Mouse (Mus musculus) bone marrow macrophage, adult 2 months (primary cell): Measurements from ENCODE around the gene Clec4g. TPM values are rescaled to one million over a fixed set of nuclear protein-coding genes. Genes with fewer than 3 reads are reported as not detected.
"Not testable (repeated sequence)": the region's sequence is repeated elsewhere in the genome, so short reads cannot be mapped to it uniquely, and the experiment has no call there.

Experiments
- H3K27ac ChIP-seq: 2 replicates; pipeline ENCODE4 v1.5.1; 2012; ENCODE audit warnings: low read depth, low read length; ENCODE audit not compliant: insufficient read depth
- H3K4me1 ChIP-seq: 2 replicates; pipeline ENCODE4 v1.6.1; 2012; ENCODE audit warnings: low read length; ENCODE audit not compliant: control insufficient read depth, insufficient read depth
- H3K4me3 ChIP-seq: 2 replicates; pipeline ENCODE4 v1.5.1; 2012; ENCODE audit warnings: mild to moderate bottlenecking, low read length, moderate library complexity; ENCODE audit not compliant: insufficient read depth
- CTCF ChIP-seq: IDR thresholded peaks from 2 replicates; pipeline ENCODE4 v1.5.1; 2012; ENCODE audit warnings: low read depth, mild to moderate bottlenecking, low read length, moderate library complexity
- POLR2A ChIP-seq: IDR thresholded peaks from 2 replicates; pipeline ENCODE4 v1.6.1; 2012; ENCODE audit warnings: mild to moderate bottlenecking, low read depth, low read length, borderline replicate concordance
- polyA plus RNA-seq: library from polyadenylated mRNA; stranded (reverse); fragments of >200 nt; gene quantifications from 2 replicates; pipeline ENCODE4 v1.2.4, GENCODE M21; 2012; ENCODE audit not compliant: missing spikeins, insufficient read depth, insufficient read length

Clec4g gene
- polyA plus RNA-seq, result not detected in 2 replicates

DNA sequence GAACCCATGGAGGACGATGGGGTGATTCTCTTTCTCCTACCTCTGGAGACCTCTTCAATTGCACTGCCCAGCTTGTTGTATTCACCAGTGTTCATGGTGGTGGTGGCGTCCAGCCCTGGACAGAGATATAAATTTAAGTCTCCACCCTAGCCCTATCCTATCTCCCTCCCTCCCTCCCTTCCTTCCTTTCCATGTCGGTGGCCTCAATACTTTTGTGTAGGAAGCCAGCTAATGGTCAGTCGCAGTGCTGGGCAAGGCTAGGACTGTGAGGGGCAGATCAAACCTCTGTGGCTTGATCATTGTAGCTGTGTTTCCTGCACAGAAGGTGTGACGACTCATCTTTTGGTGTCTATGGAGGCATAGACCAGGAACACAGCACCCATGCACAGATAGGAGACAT, at the start of gene Clec4g:
Gene Clec4g, minus strand, starts transcription at position 101 of the 400 bp plus-strand sequence.
- Histone ChIP-seq H3K4me1 (no peaks in the 10 kb centered on the region), H3K27ac (no peak within 1 kb of the TSS), H3K4me3 (no peak within 1 kb of the TSS)
- TF ChIP-seq CTCF (no peak), POLR2A (no peak)

DNA sequence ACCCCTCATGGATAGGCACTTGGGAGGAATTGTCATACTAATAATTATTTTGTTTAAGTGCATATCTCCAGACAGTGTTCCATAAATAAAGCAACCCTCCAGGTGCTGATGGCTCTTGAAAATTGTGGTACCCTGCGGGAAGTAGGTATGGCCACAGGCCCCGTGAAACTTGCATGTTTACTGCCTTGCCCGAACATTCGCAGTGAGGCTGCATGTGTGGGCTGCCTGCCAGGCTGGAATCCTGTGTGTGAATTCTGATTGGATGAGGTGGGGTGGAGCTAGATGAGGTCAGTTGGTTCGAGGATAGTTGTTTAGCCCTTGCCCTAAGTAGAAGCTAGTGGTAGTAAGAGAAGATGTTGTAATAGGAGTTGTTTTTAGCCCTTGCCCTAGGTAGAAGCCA, 48.2 kb upstream of the Clec4g start:
- not testable (repeated sequence) for H3K4me3 ChIP-seq, H3K27ac ChIP-seq, H3K4me1 ChIP-seq

DNA sequence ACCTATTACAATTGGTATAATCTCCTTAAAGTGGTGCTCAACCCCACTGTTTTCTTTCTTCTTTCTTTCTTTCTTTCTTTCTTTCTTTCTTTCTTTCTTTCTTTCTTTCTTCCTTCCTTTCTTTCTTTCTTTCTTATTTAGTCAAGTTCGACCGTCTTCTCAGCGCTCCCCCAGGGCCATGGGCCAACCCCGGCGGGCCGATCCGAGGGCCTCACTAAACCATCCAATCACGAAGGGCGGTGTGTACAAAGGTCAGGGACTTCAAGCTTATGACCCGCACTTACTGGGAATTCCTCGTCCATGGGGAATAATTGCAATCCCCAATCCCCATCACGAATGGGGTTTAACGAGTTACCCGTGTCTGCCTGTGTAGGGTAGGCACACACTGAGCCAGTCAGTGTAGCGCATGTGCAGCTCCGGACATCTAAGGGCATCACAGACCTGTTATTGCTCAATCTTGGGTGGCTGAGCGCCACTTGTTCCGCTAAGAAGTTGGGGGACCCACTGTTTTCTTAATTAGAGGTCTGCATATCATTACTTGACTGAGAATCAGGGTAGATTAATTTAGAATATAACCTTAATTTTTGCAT, 33.9 kb upstream of the Clec4g start:
- TF ChIP-seq CTCF (no peak), POLR2A (no peak)

DNA sequence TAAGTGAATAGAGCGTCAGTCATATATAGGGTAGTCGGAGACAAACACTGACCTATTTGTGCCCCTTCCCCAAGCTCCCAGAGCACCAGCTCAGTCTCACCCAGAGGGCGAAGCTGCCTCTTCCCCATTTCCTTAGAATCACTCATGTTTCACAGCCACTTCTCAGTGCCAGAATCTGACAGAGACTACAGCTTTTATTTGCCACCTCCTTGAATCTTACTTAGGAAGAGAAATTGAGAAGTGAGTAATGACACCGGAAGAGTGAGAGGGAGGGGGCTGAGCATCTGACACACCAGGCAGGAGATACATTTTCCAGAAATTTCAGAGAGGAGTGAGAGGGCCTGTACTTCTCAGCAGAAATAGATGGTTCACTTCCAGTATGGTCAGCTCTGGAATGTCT, 28.3 kb upstream of the Clec4g start, which contains the start of gene Cd209a:
Gene Cd209a, minus strand, starts transcription at position 224 of the 400 bp plus-strand sequence.
- H3K27ac ChIP-seq, result no peak within 1 kb of the TSS
- no peaks in the 10 kb centered on the region for H3K4me1 ChIP-seq
- no peak within 1 kb of the TSS for H3K4me3 ChIP-seq
- TF ChIP-seq POLR2A, result no peak
- TF ChIP-seq CTCF, result no peak

More for the DNA sequence above, 33.9 kb upstream of the Clec4g start:
- Histone ChIP-seq H3K27ac (no peak overlapping the region), H3K4me1 (no peaks in the 10 kb centered on the region), H3K4me3 (no peak overlapping the region)

DNA sequence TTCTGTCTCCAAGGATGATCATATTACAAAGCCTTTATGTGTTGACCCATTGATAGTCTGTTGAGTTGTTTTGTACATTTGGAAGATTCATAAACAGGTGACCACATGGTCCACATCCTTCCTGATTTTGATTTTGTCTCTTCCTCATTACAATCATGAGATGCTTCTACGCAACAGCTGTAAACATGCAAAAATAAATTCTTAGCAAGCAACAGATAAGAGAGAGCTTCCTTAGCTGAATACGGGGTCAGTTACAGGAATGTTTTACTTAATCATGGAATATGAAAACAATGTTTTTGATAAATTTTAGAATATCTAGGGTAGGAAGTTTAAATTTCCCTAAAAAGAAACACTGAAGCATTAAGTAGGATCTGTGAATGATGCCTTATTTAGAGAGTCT, 16.5 kb upstream of the Clec4g start:
- Histone ChIP-seq H3K4me3 (no peak overlapping the region), H3K27ac (no peak overlapping the region)
- TF ChIP-seq CTCF (no peak), POLR2A (no peak)

DNA sequence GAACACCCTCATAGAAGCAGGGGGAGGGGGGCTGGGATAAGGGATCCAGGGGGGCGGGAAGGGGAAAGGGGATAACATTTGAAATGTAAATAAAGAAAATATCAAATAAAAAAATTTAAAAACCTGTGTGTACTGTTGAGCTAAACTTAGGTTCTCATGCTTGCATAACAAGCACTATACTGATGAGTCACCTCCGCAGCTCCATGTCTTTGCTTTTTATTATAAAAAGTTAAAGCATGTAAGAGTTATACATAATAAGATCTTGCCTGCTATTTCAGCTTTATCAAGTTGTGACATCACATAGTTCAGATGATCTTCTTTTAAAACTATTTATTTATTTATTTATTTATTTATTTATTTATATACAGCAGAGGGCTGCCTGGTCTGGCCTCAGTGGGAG, 15.1 kb upstream of the Clec4g start:
- Histone ChIP-seq H3K27ac (no peak overlapping the region), H3K4me1 (no peaks in the 10 kb centered on the region), H3K4me3 (no peak overlapping the region)
- TF ChIP-seq POLR2A, result no peak
- TF ChIP-seq CTCF, result no peak

More for the DNA sequence above, 16.5 kb upstream of the Clec4g start:
- H3K4me1 ChIP-seq, result no peaks in the 10 kb centered on the region

DNA sequence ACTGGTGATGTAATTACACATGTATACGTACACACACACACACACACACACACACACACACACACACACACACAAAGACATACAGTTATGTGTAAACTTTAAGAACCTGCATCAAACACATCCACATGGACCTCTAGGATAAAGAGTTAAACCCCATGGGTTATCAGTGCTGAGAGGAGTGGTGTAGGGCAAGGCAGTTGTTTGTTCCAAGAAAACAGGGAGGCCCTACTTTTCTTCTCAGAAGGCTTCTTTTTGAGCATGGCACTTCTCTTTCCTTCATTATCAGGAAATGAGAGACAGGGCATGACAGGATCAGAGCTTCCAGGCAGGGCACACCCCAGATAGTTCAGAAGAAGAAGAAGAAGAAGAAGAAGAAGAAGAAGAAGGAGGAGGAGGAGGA, 13.6 kb upstream of the Clec4g start:
- TF ChIP-seq POLR2A, result no peak
- no peak for TF ChIP-seq CTCF
- Histone ChIP-seq H3K27ac (no peak overlapping the region), H3K4me3 (no peak overlapping the region), H3K4me1 (no peaks in the 10 kb centered on the region)

DNA sequence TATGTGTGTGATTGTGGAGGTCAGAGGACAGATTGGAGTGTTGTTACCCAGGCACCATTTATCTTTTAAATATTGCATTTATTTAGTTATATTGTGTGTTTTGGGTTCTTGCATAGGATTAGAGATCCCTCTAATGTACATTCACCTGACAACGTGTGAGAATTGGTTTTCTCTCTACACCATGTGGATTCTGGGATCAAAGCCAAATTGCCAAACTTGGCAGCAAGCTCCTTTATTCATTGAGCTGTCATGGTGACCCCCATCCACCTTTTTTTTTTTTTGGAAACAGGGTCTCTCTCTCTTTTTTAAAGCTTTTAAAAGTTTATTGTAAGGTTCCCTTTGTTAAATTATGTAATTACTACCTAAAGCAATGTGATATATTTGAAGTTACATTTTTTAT, 590 bp upstream of the Clec4g start:
- no peaks in the 10 kb centered on the region for H3K4me1 ChIP-seq
- H3K4me3 ChIP-seq, result no peak overlapping the region
- TF ChIP-seq CTCF (no peak), POLR2A (no peak)
- no peak overlapping the region for H3K27ac ChIP-seq

DNA sequence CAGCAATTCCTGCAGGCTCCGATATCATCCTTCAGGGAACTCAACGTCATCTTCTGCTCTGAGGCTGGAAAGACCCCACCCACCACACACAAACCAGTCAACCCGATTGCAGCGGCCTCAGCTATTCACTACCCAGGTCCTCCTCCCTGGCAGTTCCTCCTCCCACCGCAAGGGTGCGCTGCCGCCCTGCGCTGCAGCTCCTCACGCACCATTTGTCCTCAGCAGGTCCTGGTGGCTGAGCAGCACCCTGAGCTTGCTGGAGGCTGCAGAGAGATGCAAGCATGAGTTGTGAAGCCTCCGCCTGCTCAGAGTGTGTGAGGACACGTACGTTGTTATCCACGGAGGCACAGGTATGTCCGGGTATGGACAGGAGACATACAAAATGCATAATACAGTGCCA, 1.9 kb downstream of the Clec4g start:
- TF ChIP-seq POLR2A, result no peak
- peak; percentile 98 for TF ChIP-seq CTCF
- Histone ChIP-seq H3K27ac (no peak overlapping the region), H3K4me3 (no peak overlapping the region)

DNA sequence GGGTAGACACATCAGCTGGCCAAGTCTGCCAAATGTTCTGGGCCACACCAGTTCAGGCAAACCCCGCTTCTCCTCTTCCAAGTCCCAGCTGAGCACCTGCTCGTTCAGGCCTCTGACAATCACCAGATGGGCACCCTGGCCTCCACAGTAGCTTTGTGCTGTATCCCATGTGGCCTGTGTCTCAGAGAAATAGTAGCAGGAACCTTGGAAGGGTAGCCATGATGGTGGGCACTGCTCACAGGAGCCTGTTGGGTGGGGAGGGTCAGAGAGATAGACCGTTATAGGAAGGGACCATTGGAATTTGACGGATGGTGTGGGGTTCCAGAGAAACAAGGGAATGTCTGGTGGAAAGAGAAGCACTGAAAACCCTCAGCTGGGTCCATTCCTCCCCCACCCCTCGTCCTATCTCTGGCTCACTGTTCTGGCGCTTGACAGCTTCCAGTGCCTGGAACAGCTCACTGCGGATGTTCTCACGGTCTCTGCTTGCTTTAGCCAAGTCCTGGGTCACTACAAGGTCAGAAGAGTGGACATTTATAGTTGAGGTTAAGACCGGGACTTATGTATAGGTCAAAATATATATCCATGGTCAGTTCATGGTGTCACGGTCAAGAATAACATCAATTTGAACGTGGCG, 3.0 kb downstream of the Clec4g start:
- Histone ChIP-seq H3K4me3 (no peak overlapping the region), H3K4me1 (peaks cover 2% of the 10 kb centered on the region), H3K27ac (no peak overlapping the region)
- TF ChIP-seq POLR2A (no peak), CTCF (no peak)

More for the DNA sequence above, 1.9 kb downstream of the Clec4g start:
- no peaks in the 10 kb centered on the region for H3K4me1 ChIP-seq
